Mouse (Mus musculus) layer of hippocampus, adult 8-10 months (tissue): ENCODE data around the gene Cldn3. TPM values are rescaled to one million over a fixed set of nuclear protein-coding genes. Genes with fewer than 3 reads are reported as not detected.

Source experiments
- DNase-seq, 2 experiments: peaks; one replicate each; pipeline ENCODE4 v3.0.0; 2022; ENCODE audit warnings: low spot score in 2 of 2
- total RNA-seq, 4 experiments: library from RNA; stranded (reverse); gene quantifications; 2 replicates each; pipeline ENCODE4 v1.2.4; 2022

Gene Cldn3
- total RNA-seq, 4 experiments from 2014 or later: 0.61 to 0.87 (median 0.81) TPM

DNA sequence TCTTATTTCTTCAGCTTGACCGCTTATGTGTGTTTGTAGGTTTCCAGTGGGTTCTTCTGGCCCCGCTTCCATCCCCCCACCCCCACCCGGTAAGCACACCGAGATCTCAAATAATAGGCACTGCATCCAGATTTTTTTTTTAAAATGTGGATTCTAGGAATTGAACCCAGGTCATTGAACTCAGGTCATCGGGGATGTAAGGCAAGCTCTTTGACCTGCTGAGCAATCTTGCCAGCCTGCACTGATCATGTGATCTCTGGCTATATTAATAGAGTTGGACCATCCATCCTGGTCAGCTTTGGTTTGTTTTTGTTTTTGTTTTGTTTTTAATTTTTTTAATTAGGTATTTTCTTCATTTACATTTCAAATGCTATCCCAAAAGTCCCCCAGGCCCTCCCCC, 46.6 kb downstream of the Cldn3 start:
- no peak for DNase-seq

- DNase-seq: no peak
Measured at GRCm38 (mm10) chr5:135034593-135034992, 48.6 kb downstream of the Cldn3 start.

- no peak for DNase-seq
Measured at GRCm38 (mm10) chr5:135035608-135036359, 49.8 kb downstream of the Cldn3 start.

Other genes with a start within 250 kb of the Cldn3 start
- 10 to 100 TPM; 10.1 to 14.5 (median 13.5) TPM for gene Eln, start 238.9 kb upstream of the Cldn3 start, total RNA-seq
- not detected for gene Tmem270, start 79.5 kb upstream of the Cldn3 start, total RNA-seq
- gene Cldn13, start 70.7 kb upstream of the Cldn3 start, total RNA-seq: not detected
- gene Mettl27, start 53.8 kb upstream of the Cldn3 start, total RNA-seq: 10 to 100 TPM in 2 of 4 experiments, 1 to 10 TPM in 2; 8.0 to 13.5 (median 10.8) TPM
- not detected for gene Cldn4, start 39.3 kb upstream of the Cldn3 start, total RNA-seq
- gene Abhd11, start 22.9 kb downstream of the Cldn3 start, total RNA-seq: 10 to 100 TPM; 30.3 to 35.3 (median 33.6) TPM
- gene Stx1a, start 37.3 kb downstream of the Cldn3 start, total RNA-seq: 10 to 100 TPM; 84.7 to 93.8 (median 89.2) TPM
- 10 to 100 TPM; 36.5 to 43.4 (median 38.6) TPM for gene Dnajc30, start 78.0 kb downstream of the Cldn3 start, total RNA-seq
- gene Bud23, start 78.7 kb downstream of the Cldn3 start, total RNA-seq: 10 to 100 TPM; 46.6 to 64.1 (median 52.9) TPM
- 10 to 100 TPM; 26.0 to 29.5 (median 28.7) TPM for gene Vps37d, start 92.1 kb downstream of the Cldn3 start, total RNA-seq
- 10 to 100 TPM in 2 of 4 experiments, 1 to 10 TPM in 2; 4.5 to 17.6 (median 11.8) TPM for gene Mlxipl, start 103.7 kb downstream of the Cldn3 start, total RNA-seq
- gene Tbl2, start 163.4 kb downstream of the Cldn3 start, total RNA-seq: 10 to 100 TPM; 25.4 to 34.4 (median 28.4) TPM
- gene Bcl7b, start 182.1 kb downstream of the Cldn3 start, total RNA-seq: 10 to 100 TPM; 46.6 to 51.8 (median 49.6) TPM
- gene Baz1b, start 201.1 kb downstream of the Cldn3 start, total RNA-seq: 10 to 100 TPM; 67.3 to 95.8 (median 83.4) TPM